Mouse (Mus musculus) G1E (cell line): ENCODE measurements around the gene Zbtb24. TPM values are rescaled to one million over a fixed set of nuclear protein-coding genes. Genes with fewer than 3 reads are reported as not detected.

Source experiments
- ATAC-seq: 2 replicates; pipeline ENCODE4 v1.8.0; 2016; ENCODE audit warnings: mild to moderate bottlenecking; ENCODE audit not compliant: insufficient number of reproducible peaks, poor library complexity, low FRiP score, severe bottlenecking; ENCODE audit errors: extremely low read depth
- DNase-seq: peaks from one replicate; pipeline ENCODE4 v3.0.0; 2012; ENCODE audit warnings: low spot score
- H3K27me3 ChIP-seq: 2 replicates; pipeline ENCODE4 v1.6.1; 2012; ENCODE audit warnings: mild to moderate bottlenecking, low read length, inconsistent platforms; ENCODE audit not compliant: insufficient read depth
- H3K36me3 ChIP-seq: replicated peaks from 2 replicates; pipeline ENCODE3; 2012; ENCODE audit warnings: mild to moderate bottlenecking, inconsistent platforms
- H3K4me1 ChIP-seq: 2 replicates; pipeline ENCODE4 v1.6.1; 2012; ENCODE audit warnings: low read depth, low read length, inconsistent platforms, mixed read lengths; ENCODE audit not compliant: insufficient read depth
- H3K4me3 ChIP-seq: 2 replicates; pipeline ENCODE4 v1.5.1; 2012; ENCODE audit warnings: low read depth, mild to moderate bottlenecking, inconsistent platforms, low read length, moderate library complexity, mixed read lengths
- H3K9me3 ChIP-seq: replicated peaks from 2 replicates; pipeline ENCODE4 v1.6.1; 2012; ENCODE audit warnings: inconsistent platforms
- CTCF ChIP-seq: IDR thresholded peaks from 2 replicates; pipeline ENCODE4 v1.5.1; 2012; ENCODE audit warnings: low read depth, low read length, inconsistent platforms, mixed read lengths
- GATA1 ChIP-seq: IDR thresholded peaks from 2 replicates; pipeline ENCODE4 v1.6.1; 2012; ENCODE audit warnings: borderline replicate concordance, low read length, inconsistent platforms, mixed read lengths
- GATA2 ChIP-seq: IDR thresholded peaks from 2 replicates; pipeline ENCODE4 v1.6.1; 2012; ENCODE audit warnings: low read depth, low read length, inconsistent platforms, borderline replicate concordance
- POLR2AphosphoS5 ChIP-seq: IDR thresholded peaks from 2 replicates; pipeline ENCODE4 v1.6.1; 2012; ENCODE audit warnings: low read depth, low read length, inconsistent platforms; ENCODE audit not compliant: insufficient replicate concordance
- TAL1 ChIP-seq: conservative IDR thresholded peaks from 2 replicates; pipeline ENCODE4 v1.6.1; 2012; ENCODE audit warnings: low read depth, low read length, inconsistent platforms, mixed read lengths
- polyA plus RNA-seq: library from polyadenylated mRNA; stranded (reverse); fragments of >175 nt; gene quantifications from 2 replicates; pipeline ENCODE4 v1.2.3, GENCODE M21; 2012
- total RNA-seq, 2 experiments: library from RNA; stranded (forward) in 1 of 2; stranded (reverse) in 1 of 2; fragments of 200-1000 nt in 1 of 2; fragments of >200 nt in 1 of 2; fragmentation: Nextera tagmentation in 1 of 2; gene quantifications; 2 replicates each; pipeline ENCODE4 v1.2.3; 2014 to 2017

Gene Zbtb24
- total and polyA plus RNA-seq, 3 experiments = 13.7 to 34.0 (median 28.5) TPM

- Histone ChIP-seq H3K4me1 (peaks cover 74% of the 10 kb centered on the region), H3K4me3 (no peak overlapping the region), H3K36me3 (peaks cover 13% of the 10 kb centered on the region), H3K27me3 (no peaks in the 10 kb centered on the region), H3K9me3 (no peaks in the 10 kb centered on the region)
- ATAC-seq (peak; percentile 29; the same call in 1 of the 2 replicates), DNase-seq (peak; percentile 70)
- TF ChIP-seq GATA2 (no peak), GATA1 (no peak), CTCF (no peak), POLR2AphosphoS5 (no peak), TAL1 (no peak)
Measured at GRCm38 (mm10) chr10:41473782-41474468, 23.7 kb downstream of the Zbtb24 start.

- Histone ChIP-seq H3K9me3 (no peaks in the 10 kb centered on the region), H3K4me3 (peak overlapping the region; percentile 34; the same call in 1 of the 2 replicates), H3K36me3 (peaks cover 24% of the 10 kb centered on the region), H3K27me3 (no peaks in the 10 kb centered on the region), H3K4me1 (peaks cover 83% of the 10 kb centered on the region)
- TF ChIP-seq CTCF = no peak
- TF ChIP-seq TAL1 = no peak
- TF ChIP-seq POLR2AphosphoS5 = no peak
- TF ChIP-seq GATA1 = no peak
- no peak for TF ChIP-seq GATA2
- DNase-seq = no peak
- no peak for ATAC-seq
Measured at GRCm38 (mm10) chr10:41474981-41475391, 24.8 kb downstream of the Zbtb24 start.

- DNase-seq (peak; percentile 77), ATAC-seq (peak; percentile 46)
- peaks cover 94% of the 10 kb centered on the region for H3K4me1 ChIP-seq
Measured at GRCm38 (mm10) chr10:41476171-41477017, 26.2 kb downstream of the Zbtb24 start, which contains the start of gene Mical1. TSS of gene Mical1 (plus strand) at chr10:41476314.

GRCm38 (mm10) chr10:41477018-41477277 is 26.8 kb downstream of the Zbtb24 start:
- peaks cover 43% of the 10 kb centered on the region for H3K36me3 ChIP-seq
- H3K4me1 ChIP-seq = peaks cover 98% of the 10 kb centered on the region
- TF ChIP-seq POLR2AphosphoS5 (no peak), GATA2 (no peak), TAL1 (no peak), CTCF (no peak), GATA1 (no peak)
- H3K27me3 ChIP-seq = no peaks in the 10 kb centered on the region
- DNase-seq (no peak), ATAC-seq (no peak)
- H3K4me3 ChIP-seq = peak overlapping the region; percentile 77
- no peaks in the 10 kb centered on the region for H3K9me3 ChIP-seq

More at GRCm38 (mm10) chr10:41476171-41477017, 26.2 kb downstream of the Zbtb24 start, which contains the start of gene Mical1:
- Histone ChIP-seq H3K9me3 (no peaks in the 10 kb centered on the region), H3K36me3 (peaks cover 38% of the 10 kb centered on the region), H3K27me3 (no peaks in the 10 kb centered on the region), H3K4me3 (peak within 1 kb of the TSS; percentile 77)
- TF ChIP-seq GATA2 (no peak), TAL1 (no peak), CTCF (no peak), GATA1 (no peak)

GRCm38 (mm10) chr10:41477278-41478181 is 27.3 kb downstream of the Zbtb24 start:
- H3K9me3 ChIP-seq = no peaks in the 10 kb centered on the region
- H3K4me1 ChIP-seq = peaks cover 97% of the 10 kb centered on the region
- ATAC-seq (no peak; the same call in 1 of the 2 replicates), DNase-seq (peak; percentile 68)
- no peaks in the 10 kb centered on the region for H3K27me3 ChIP-seq
- H3K36me3 ChIP-seq = peaks cover 49% of the 10 kb centered on the region
- TF ChIP-seq GATA1 (no peak), TAL1 (no peak), GATA2 (no peak), POLR2AphosphoS5 (no peak), CTCF (no peak)
- peak overlapping the region; percentile 77 for H3K4me3 ChIP-seq
